In genomic region chr17:80179959-80180358, GRCm38 (mm10) we compare ENCODE assay signal across 8 mouse cellular contexts. TPM values are rescaled to one million over a fixed set of nuclear protein-coding genes. Genes with fewer than 3 reads are reported as not detected.
DNase-seq lines count a peak whose midpoint lies in the region; ATAC-seq lines count a peak whose summit lies in the region.

No protein-coding gene starts in this region.

- no peak overlapping the region for H3K9ac ChIP-seq in heart, embryonic 12.5 days
- H3K9ac ChIP-seq in kidney, embryonic 15.5 days, result no peak overlapping the region

- H3K4me2 ChIP-seq in heart, embryonic 12.5 days, result no peak overlapping the region
- no peak overlapping the region for H3K4me2 ChIP-seq in kidney, embryonic 15.5 days

- H3K27me3 ChIP-seq in heart, embryonic 12.5 days (replicated peaks), result no peaks in the 10 kb centered on the region
- H3K27me3 ChIP-seq in kidney, embryonic 15.5 days, result no peaks in the 10 kb centered on the region

- no peak overlapping the region for H3K27ac ChIP-seq in heart, embryonic 12.5 days (ENCODE audit: poor library complexity, severe bottlenecking)
- no peak overlapping the region for H3K27ac ChIP-seq in kidney, embryonic 15.5 days

- H3K9me3 ChIP-seq in heart, embryonic 12.5 days (replicated peaks), result no peaks in the 10 kb centered on the region
- no peaks in the 10 kb centered on the region for H3K9me3 ChIP-seq in kidney, embryonic 15.5 days (replicated peaks)

- H3K4me3 ChIP-seq in heart, embryonic 12.5 days, result no peak overlapping the region
- H3K4me3 ChIP-seq in kidney, embryonic 15.5 days (replicated peaks), result no peak overlapping the region

- peak; percentile 77 for ATAC-seq in erythroblast, adult 5-6 weeks (replicated peaks; ENCODE audit: low FRiP score, poor library complexity, severe bottlenecking)
- ATAC-seq in heart, embryonic 12.5 days (ENCODE audit: insufficient number of reproducible peaks, low FRiP score), result peak; percentile 45; the same call in 1 of the 2 replicates
- peak; percentile 78 for ATAC-seq in kidney, embryonic 15.5 days (replicated peaks; ENCODE audit: low FRiP score)
- ATAC-seq in monocyte, adult 5-6 weeks (replicated peaks; ENCODE audit: insufficient number of reproducible peaks, low FRiP score, low TSS enrichment, poor library complexity, severe bottlenecking), result peak; percentile 83

- H3K4me1 ChIP-seq in heart, embryonic 12.5 days (replicated peaks), result peaks cover 3% of the 10 kb centered on the region
- peaks cover 2% of the 10 kb centered on the region for H3K4me1 ChIP-seq in kidney, embryonic 15.5 days

- DNase-seq in CD4-positive helper T cell, adult 2 months (ENCODE audit: low read depth, low spot score), result peak; percentile 79
- peak; percentile 90 for DNase-seq in brain, adult 2 months (ENCODE audit: low read depth, low spot score)
- peak; percentile 69 for DNase-seq in liver
- peak; percentile 62 to 83 for DNase-seq in spleen, postnatal 4 days (ENCODE audit: low spot score in 2 of 2)

- under 1% methylated on average over 6 of the region's 6 CpGs for whole genome bisulfite sequencing in heart, embryonic 12.5 days
- WGBS in kidney, embryonic 15.5 days, result under 1% methylated on average over 6 of the region's 6 CpGs

- H3K36me3 ChIP-seq in heart, embryonic 12.5 days, result no peaks in the 10 kb centered on the region
- no peaks in the 10 kb centered on the region for H3K36me3 ChIP-seq in kidney, embryonic 15.5 days

RNA-seq across cellular contexts. Expression of gene Srsf7, which starts 27.1 kb away (rescaled TPM):
- total RNA-seq in erythroblast, adult 5-6 weeks (2015; ENCODE audit: low replicate concordance), result 90.1 and 116 TPM in 2 replicates
- 89.8 and 90.9 TPM in 2 replicates for total RNA-seq in erythroblast, adult 5-6 weeks (2017; ENCODE audit: low replicate concordance)
- polyA plus RNA-seq in heart, embryonic 12.5 days (2016; fragmentation: Nextera tagmentation; extraction: Ambion mirVana), result 349 and 357 TPM in 2 replicates
- 622 and 668 TPM in 2 replicates for polyA plus RNA-seq in kidney, embryonic 15.5 days (2015; fragmentation: Nextera tagmentation; extraction: Ambion mirVana)
- total RNA-seq in monocyte, adult 5-6 weeks (2017), result 262 to 315 TPM (median 271 TPM) in 3 replicates

RNA-seq across cellular contexts. Expression of gene Ttc39d, which starts 27.3 kb away (rescaled TPM):
- total RNA-seq in erythroblast, adult 5-6 weeks (2015; ENCODE audit: low replicate concordance), result not detected in 2 replicates
- not detected in 2 replicates for total RNA-seq in erythroblast, adult 5-6 weeks (2017; ENCODE audit: low replicate concordance)
- polyA plus RNA-seq in heart, embryonic 12.5 days (2016; fragmentation: Nextera tagmentation; extraction: Ambion mirVana), result 0.06 and 0.15 TPM in 2 replicates
- 0.16 TPM in 1 of 2 replicates, not detected in the other for polyA plus RNA-seq in kidney, embryonic 15.5 days (2015; fragmentation: Nextera tagmentation; extraction: Ambion mirVana)
- total RNA-seq in monocyte, adult 5-6 weeks (2017), result 0.11 TPM in 1 of 3 replicates, not detected in the others

RNA-seq across cellular contexts. Expression of gene Gemin6, which starts 44.3 kb away (rescaled TPM):
- total RNA-seq in erythroblast, adult 5-6 weeks (2015; ENCODE audit: low replicate concordance), result 2.9 and 5.6 TPM in 2 replicates
- 1.8 and 12.3 TPM in 2 replicates for total RNA-seq in erythroblast, adult 5-6 weeks (2017; ENCODE audit: low replicate concordance)
- 25.8 and 27.4 TPM in 2 replicates for polyA plus RNA-seq in heart, embryonic 12.5 days (2016; fragmentation: Nextera tagmentation; extraction: Ambion mirVana)
- polyA plus RNA-seq in kidney, embryonic 15.5 days (2015; fragmentation: Nextera tagmentation; extraction: Ambion mirVana), result 41.0 and 45.1 TPM in 2 replicates
- total RNA-seq in monocyte, adult 5-6 weeks (2017), result 2.4 to 12.1 TPM (median 7.7 TPM) in 3 replicates

RNA-seq across cellular contexts. Expression of gene Galm, which starts 52.7 kb away (rescaled TPM):
- total RNA-seq in erythroblast, adult 5-6 weeks (2015; ENCODE audit: low replicate concordance), result 2.1 and 7.5 TPM in 2 replicates
- 0.84 and 1.7 TPM in 2 replicates for total RNA-seq in erythroblast, adult 5-6 weeks (2017; ENCODE audit: low replicate concordance)
- polyA plus RNA-seq in heart, embryonic 12.5 days (2016; fragmentation: Nextera tagmentation; extraction: Ambion mirVana), result 10.0 TPM in 2 replicates
- polyA plus RNA-seq in kidney, embryonic 15.5 days (2015; fragmentation: Nextera tagmentation; extraction: Ambion mirVana), result 18.2 and 20.8 TPM in 2 replicates
- total RNA-seq in monocyte, adult 5-6 weeks (2017), result 2.5 to 7.3 TPM (median 2.7 TPM) in 3 replicates
